Mouse (Mus musculus): ENCODE measurements around the gene BC025920.

GRCm38 (mm10) chr10:81638101-81638500, 32.0 kb downstream of the BC025920 start:
- TF ChIP-seq CTCF (IDR thresholded peaks at IDR 0.05; ENCODE audit: control insufficient read depth, insufficient read depth, insufficient read length) (no peak), MYOD1 (IDR thresholded peaks at IDR 0.05; ENCODE audit: control insufficient read depth, insufficient read length, low read depth) (no peak), MYOG (IDR thresholded peaks at IDR 0.05; ENCODE audit: control insufficient read depth, extremely low read depth, insufficient read length) (no peak), USF1 (IDR thresholded peaks at IDR 0.05; ENCODE audit: low read depth) (no peak), CEBPB (IDR thresholded peaks at IDR 0.05; ENCODE audit: low read depth) (no peak), MAX (IDR thresholded peaks at IDR 0.05) (no peak), FOSL1 (IDR thresholded peaks at IDR 0.05; ENCODE audit: insufficient read depth, low read length, poor library complexity, severe bottlenecking) (no peak)
